Mouse (Mus musculus) embryonic fibroblast, embryonic 13.5 days (primary cell): Measurements from ENCODE around the gene B3galnt1.

Source experiments
- CTCF ChIP-seq: IDR thresholded peaks from 2 replicates; pipeline ENCODE4 v1.5.1; 2011; ENCODE audit warnings: mild to moderate bottlenecking, control low read depth, low read length, moderate library complexity, borderline replicate concordance; ENCODE audit not compliant: insufficient read depth
- POLR2A ChIP-seq: IDR thresholded peaks from 2 replicates; pipeline ENCODE4 v1.6.1; 2011; ENCODE audit warnings: low read depth, mild to moderate bottlenecking, control low read depth, low read length, moderate library complexity

DNA sequence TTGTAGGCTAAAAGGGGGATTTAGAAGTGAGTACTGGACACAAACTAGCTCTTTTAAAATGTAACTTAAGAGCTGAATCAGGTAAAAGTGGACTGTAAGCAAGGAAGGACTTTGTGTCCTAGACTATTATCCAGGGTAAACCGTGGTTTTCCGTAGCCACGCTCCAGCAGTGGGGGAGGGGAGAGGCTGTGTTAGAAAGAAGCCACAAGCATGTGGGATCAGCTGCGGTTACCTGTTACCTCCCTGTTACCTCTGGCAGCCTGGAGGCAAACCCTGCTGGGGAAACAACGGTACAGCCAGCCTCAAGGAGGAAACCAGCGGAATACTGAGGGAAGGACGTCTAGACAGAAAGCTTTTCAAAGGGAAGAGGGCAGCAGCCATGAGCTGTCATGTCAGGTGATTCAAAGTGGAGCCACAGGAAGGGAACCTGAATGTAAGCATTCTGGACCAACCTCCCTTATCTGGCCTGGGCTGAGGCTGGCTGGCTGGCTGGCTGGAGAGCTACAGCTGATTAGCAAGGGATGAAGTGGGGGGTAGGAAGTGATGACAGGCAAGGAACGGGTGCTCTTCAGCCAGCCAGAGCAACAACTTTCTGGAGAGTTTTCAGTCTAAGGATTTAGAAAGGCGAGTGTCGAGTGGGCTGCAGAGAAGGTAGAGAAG, 10.5 kb downstream of the B3galnt1 start:
- TF ChIP-seq CTCF (no peak), POLR2A (no peak)
